Mouse (Mus musculus) macrophage (primary cell): ENCODE measurements around the gene Cflar. TPM values are rescaled to one million over a fixed set of nuclear protein-coding genes. Genes with fewer than 3 reads are reported as not detected.

Experiments used
- H3K27ac ChIP-seq: fragments of 350-480 bp; formaldehyde crosslinking; 2 replicates; pipeline ENCODE4 v1.9.0; 2021
- H3K36me3 ChIP-seq: fragments of 350-480 bp; formaldehyde crosslinking; 2 replicates; pipeline ENCODE4 v1.9.0; 2021; ENCODE audit errors: inconsistent target
- H3K4me3 ChIP-seq: fragments of 350-480 bp; formaldehyde crosslinking; 2 replicates; pipeline ENCODE4 v1.9.0; 2021; ENCODE audit errors: inconsistent target
- H3K79me2 ChIP-seq: fragments of 350-480 bp; formaldehyde crosslinking; 2 replicates; pipeline ENCODE4 v1.9.0; 2021; ENCODE audit errors: inconsistent target
- whole genome bisulfite sequencing: methylation state at CpG from one replicate; pipeline ENCODE4 v1.1.7; 2026; ENCODE audit warnings: inconsistent platforms; ENCODE audit not compliant: missing documents; 5-methylcytosine and 5-hydroxymethylcytosine counted together
- polyA plus RNA-seq: library from polyadenylated mRNA; stranded (reverse); fragments of 250-400 nt; gene quantifications from 3 replicates; pipeline ENCODE4 v1.2.4, GENCODE M21; 2018; ENCODE audit warnings: inconsistent platforms

The Cflar gene
- polyA plus RNA-seq, 1 experiment from 2014 or later, result 53.3 TPM

GRCm38 (mm10) chr1:58717589-58718270 is 6.4 kb downstream of the Cflar start:
- WGBS, result 83% methylated on average over 8 of the region's 8 CpGs
- Histone ChIP-seq H3K36me3 (0 out of 2 replicates have a peak, but pooled peaks cover 6% of the 10 kb centered on the region), H3K27ac (0 out of 2 replicates have a peak overlapping the region, but pooled peaks have one; percentile 10), H3K4me3 (no peak overlapping the region), H3K79me2 (peaks cover 96% of the 10 kb centered on the region)

DNA sequence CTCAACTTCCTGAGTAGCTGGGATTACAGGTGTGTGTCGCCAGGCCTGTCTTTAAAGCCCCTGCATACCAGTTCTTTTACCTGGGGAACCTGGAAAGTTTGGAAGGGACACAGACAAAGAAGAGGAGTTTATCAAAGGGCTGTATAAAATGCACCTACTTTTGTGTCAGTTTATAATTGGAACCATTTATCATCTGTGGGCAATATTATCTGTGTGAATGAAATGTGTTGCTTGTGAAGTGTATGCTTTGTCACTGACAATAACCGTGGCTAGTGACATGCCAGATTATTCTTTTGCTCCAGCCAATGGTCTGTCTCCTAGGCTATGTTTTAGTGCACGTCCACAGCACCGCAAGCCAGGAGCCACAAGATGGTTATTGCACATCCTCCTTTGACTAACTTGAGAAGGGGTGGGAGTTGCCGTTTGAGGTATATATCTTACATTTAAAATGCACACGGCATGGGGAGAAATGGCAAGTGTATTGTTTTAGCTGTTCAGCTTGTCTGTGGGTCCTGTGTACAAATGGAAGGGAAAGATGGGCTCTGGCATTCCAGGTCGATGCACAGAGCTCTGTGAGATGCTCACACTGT is 8.1 kb downstream of the Cflar start:
- Histone ChIP-seq H3K79me2 (peaks cover 95% of the 10 kb centered on the region), H3K27ac (peak overlapping the region; percentile 90), H3K4me3 (no peak overlapping the region), H3K36me3 (0 out of 2 replicates have a peak, but pooled peaks cover 6% of the 10 kb centered on the region)
- WGBS, result 58% methylated on average over 7 of the region's 7 CpGs

DNA sequence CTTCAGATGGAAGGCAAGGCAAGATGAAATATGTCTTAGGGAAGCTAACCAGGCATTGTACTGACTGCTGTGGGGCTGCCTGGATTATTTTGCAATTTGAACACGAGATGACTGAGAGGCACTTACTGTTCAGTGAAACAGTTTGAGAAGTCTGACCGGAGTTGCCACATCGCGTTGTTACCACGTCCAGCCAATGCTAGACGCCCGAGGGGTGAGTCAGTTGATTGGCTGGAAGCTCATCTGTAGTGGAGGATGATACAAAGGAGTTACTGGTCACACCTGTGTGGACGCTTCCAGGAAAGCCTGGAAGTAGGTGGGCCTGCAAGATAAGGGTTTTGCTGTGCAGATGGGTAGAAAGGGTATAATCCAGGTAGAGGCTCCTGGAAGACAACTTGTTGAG is 8.8 kb downstream of the Cflar start:
- 0 out of 2 replicates have a peak, but pooled peaks cover 6% of the 10 kb centered on the region for H3K36me3 ChIP-seq
- H3K27ac ChIP-seq, result peak overlapping the region; percentile 90
- 18% methylated on average over 8 of the region's 8 CpGs for WGBS
- H3K79me2 ChIP-seq, result peaks cover 95% of the 10 kb centered on the region
- no peak overlapping the region for H3K4me3 ChIP-seq

DNA sequence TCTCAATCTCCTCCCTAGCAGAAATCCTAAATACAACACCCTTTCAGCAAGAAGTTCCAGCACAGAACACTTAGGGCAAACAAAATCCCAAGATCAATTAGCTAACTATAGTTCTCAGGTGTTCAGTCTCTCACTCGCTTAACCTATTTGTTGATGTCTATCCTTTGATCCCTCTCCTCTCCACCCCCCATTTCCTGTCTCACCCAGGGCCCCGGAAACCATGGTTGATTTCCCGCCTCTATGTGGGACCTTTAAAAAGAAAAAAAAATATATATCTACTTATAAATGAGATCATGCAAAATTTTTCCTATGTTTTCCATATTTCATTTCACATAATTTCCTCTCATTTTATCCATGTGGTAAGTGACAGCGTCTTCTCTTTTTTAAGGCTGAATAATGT is 9.7 kb downstream of the Cflar start:
- Histone ChIP-seq H3K4me3 (no peak overlapping the region), H3K27ac (peak overlapping the region; percentile 90), H3K79me2 (peaks cover 95% of the 10 kb centered on the region), H3K36me3 (0 out of 2 replicates have a peak, but pooled peaks cover 6% of the 10 kb centered on the region)
- 20% methylated on average over 4 of the region's 4 CpGs for WGBS

DNA sequence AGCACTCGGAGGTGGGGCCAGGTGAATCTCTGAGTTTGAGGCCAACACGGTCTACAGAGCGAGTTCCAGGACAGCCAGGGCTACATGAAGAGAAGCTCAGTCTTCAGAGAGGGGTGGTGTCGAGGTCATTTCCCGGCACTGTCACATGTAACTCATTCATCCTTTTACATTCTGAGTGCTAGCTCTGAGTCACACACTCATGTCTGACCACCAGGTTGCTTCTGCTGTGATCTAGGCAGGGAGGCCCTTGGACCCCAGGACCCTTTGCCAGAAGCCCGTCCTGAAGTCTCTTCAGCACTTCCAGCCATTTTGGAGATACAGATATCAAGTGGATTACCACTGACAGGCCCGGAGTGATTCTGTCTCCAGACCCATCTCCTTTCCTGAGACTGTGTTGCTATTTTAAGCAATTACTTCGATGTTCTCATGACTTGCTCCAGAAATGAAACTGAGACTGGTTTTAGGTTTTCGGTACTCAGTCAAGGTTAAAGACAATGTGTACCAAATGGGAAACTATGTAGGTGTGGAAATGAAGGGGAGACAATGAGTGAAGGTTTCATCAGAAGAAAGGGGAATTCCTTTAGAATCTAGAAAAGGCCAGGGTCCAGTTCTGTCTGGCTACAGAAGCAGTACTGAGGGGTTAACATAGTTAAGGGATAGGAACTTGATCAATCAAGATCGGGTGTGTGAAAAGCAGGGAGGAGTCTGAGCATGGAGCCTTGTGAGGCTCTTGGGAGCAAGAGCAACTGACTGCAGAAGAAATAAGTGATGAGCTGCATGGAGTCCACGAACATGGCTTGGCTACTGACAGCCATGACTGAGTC is 11.0 kb downstream of the Cflar start:
- Histone ChIP-seq H3K4me3 (no peak overlapping the region), H3K36me3 (0 out of 2 replicates have a peak, but pooled peaks cover 6% of the 10 kb centered on the region), H3K79me2 (peaks cover 91% of the 10 kb centered on the region), H3K27ac (peak overlapping the region; percentile 90)
- 65% methylated on average over 11 of the region's 11 CpGs for whole genome bisulfite sequencing

- WGBS, result 91% methylated on average over 7 of the region's 7 CpGs
- Histone ChIP-seq H3K27ac (peak overlapping the region; percentile 90), H3K36me3 (0 out of 2 replicates have a peak, but pooled peaks cover 6% of the 10 kb centered on the region), H3K4me3 (no peak overlapping the region), H3K79me2 (peaks cover 91% of the 10 kb centered on the region)
Observed at GRCm38 (mm10) chr1:58723062-58723808, 11.9 kb downstream of the Cflar start.

DNA sequence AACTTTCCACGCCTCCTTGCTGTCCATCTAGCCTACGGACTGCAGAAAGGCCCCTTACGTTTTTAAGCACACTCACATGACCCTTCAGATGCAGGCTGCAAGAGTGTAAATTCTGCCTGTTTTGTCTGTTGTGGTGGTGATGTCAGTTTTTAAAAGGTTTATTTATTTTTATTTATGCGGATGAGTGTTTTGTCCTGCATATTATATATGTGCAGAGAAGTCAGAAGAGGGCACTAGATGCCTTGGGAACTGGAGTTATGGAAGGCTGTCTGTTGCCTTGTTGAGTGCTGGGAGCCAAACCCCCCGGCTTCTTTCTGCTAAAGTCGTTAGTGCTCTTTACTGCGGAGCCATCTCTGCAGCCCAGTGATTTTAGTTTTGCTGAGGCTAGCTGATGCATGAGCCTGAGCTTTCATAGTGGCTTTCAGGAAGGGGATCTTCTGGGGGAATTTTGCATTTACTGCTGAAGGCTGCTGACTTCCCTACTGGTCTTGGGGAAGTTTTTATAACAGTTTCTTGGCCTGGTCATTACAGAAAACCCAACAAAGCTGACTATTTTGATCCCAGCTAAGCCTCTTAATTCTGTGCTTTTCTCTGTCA is 12.6 kb downstream of the Cflar start:
- Histone ChIP-seq H3K27ac (peak overlapping the region; percentile 90), H3K4me3 (no peak overlapping the region), H3K36me3 (0 out of 2 replicates have a peak, but pooled peaks cover 1% of the 10 kb centered on the region), H3K79me2 (peaks cover 91% of the 10 kb centered on the region)
- WGBS, result 81% methylated on average over 7 of the region's 7 CpGs

DNA sequence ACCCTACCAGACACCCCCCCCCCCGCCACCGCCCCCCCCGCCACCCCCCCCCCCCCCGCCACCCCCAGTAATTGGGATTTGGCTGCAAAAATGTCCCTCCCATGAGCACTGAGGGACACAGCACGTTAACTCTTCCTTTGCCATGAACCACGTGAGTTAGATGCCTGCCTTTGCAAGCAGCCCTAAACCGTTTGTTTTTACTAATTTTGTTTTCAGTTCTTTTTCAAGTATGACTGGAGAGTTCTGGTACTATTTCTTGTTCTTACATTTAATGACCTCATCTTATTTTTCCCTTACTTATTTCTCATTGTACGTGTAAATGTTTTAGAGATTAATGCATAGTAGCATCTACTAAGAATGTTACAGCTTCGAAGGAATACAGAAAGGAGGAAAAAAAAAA is 13.2 kb downstream of the Cflar start:
- peaks cover 91% of the 10 kb centered on the region for H3K79me2 ChIP-seq
- no peak overlapping the region for H3K4me3 ChIP-seq
- H3K27ac ChIP-seq, result peak overlapping the region; percentile 90
- H3K36me3 ChIP-seq, result no peaks in the 10 kb centered on the region
- WGBS, result 45% methylated on average over 5 of the region's 9 CpGs

- peak overlapping the region; percentile 90 for H3K27ac ChIP-seq
- H3K36me3 ChIP-seq, result peaks cover 4% of the 10 kb centered on the region; the same call in 1 of the 2 replicates
- peaks cover 91% of the 10 kb centered on the region for H3K79me2 ChIP-seq
- H3K4me3 ChIP-seq, result no peak overlapping the region
Observed at GRCm38 (mm10) chr1:58725095-58725494, 13.8 kb downstream of the Cflar start.

DNA sequence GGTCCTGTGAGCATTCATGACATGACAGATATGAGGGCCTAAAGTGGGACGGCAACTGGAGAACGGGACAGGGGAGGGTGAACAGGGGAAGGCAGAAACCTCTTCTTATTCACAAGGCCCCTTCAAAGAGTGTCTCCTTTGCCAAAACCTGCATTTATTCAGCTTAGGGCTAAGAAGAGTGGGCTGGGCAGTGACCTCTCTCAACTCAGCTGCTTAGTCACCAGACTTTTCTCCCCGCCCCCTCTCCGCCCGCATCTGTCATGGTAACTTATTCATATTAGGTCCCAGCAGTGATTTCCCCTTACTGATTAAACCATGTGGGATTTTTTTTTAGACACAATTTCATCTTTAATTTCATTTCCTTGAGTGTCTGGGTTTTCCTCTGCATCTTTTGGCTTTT is 14.5 kb downstream of the Cflar start:
- Histone ChIP-seq H3K79me2 (peaks cover 90% of the 10 kb centered on the region), H3K4me3 (no peak overlapping the region; the same call in 1 of the 2 replicates), H3K27ac (peak overlapping the region; percentile 90), H3K36me3 (peaks cover 4% of the 10 kb centered on the region; the same call in 1 of the 2 replicates)
- 79% methylated on average over 5 of the region's 5 CpGs for WGBS

DNA sequence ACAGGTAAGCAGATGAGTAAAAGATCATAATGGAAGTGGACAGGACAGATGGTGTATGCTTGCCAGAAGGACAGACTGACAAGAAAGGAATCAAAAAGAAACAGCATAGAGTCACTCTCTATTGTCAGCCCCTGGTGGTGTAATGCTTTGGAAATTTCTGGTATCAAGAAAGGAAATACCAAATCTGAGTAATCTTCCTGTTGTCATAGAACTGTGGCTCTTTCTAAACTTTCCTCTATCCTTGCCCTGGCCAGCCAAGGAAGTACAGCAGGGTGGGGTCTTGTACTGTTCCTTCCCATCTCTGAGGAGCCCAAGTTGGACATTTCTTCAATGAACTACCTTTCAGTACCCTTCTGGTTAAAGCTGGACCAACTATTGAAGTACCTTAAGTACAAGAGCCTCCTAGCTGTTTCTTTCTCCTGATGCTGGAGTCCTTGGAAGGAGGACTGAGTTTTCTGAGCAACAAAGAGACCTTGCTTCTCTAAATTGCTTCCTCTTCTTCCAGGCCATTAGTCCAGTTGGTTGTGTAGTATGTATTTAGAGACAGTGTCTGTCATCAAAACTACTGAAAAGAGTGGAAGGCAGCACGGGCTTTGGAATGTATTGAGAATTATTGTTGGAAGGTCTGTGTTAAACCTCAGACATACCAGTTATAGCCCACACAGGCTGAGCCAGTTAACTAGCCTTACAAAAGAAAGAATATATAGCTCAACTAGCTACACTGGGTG is 15.9 kb downstream of the Cflar start:
- Histone ChIP-seq H3K79me2 (peaks cover 90% of the 10 kb centered on the region), H3K4me3 (peak overlapping the region; percentile 22), H3K36me3 (peaks cover 8% of the 10 kb centered on the region; the same call in 1 of the 2 replicates), H3K27ac (peak overlapping the region; percentile 94)
- 57% methylated on average over 1 of the region's 1 CpGs for WGBS

GRCm38 (mm10) chr1:58727747-58728589 is 16.7 kb downstream of the Cflar start:
- peak overlapping the region; percentile 94 for H3K27ac ChIP-seq
- H3K4me3 ChIP-seq, result peak overlapping the region; percentile 22
- 87% methylated on average over 10 of the region's 10 CpGs for WGBS
- H3K79me2 ChIP-seq, result peaks cover 84% of the 10 kb centered on the region
- peaks cover 8% of the 10 kb centered on the region; the same call in 1 of the 2 replicates for H3K36me3 ChIP-seq

- Histone ChIP-seq H3K4me3 (peak overlapping the region; percentile 22; the same call in 1 of the 2 replicates), H3K27ac (peak overlapping the region; percentile 94), H3K79me2 (peaks cover 84% of the 10 kb centered on the region), H3K36me3 (peaks cover 8% of the 10 kb centered on the region; the same call in 1 of the 2 replicates)
- 81% methylated on average over 3 of the region's 3 CpGs for WGBS
Observed at GRCm38 (mm10) chr1:58728590-58728868, 17.2 kb downstream of the Cflar start.
